Mouse (Mus musculus): ENCODE results near the gene Serhl. TPM values are rescaled to one million over a fixed set of nuclear protein-coding genes. Genes with fewer than 3 reads are reported as not detected.
A peak's percentile ranks its signal among the peaks of the same experiment; 100 is the strongest.

The Serhl gene
- polyA plus RNA-seq, 1 experiment from 2014 or later: 44.3 TPM

DNA sequence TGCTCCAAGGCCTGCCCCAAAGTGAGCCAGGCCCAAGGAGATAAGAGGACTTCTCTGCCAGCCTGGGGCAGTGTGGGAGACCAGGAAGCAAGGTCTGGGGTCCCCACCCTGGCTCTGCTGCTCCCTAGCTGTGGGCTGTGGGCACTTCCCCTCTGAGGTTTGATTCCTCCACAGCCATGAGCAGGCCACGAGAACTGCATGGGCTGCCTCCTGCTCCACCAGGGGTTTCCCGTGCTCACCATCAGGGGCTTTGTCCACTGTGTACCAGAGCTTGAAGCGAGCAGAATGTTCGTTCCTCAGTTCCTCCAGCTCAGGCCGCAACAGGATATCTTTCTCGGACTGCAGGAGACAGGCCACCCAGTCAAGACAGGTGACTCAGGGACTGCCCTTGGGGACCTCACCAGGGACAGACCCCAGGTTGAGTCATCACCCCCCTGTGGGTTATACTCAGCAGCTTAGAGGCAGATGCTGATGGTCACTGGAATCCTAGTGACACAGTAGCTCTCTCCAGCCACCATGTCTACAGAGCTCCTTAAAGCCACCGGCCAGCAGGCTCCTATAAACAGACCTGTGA lies 69.4 kb downstream of the Serhl start:
- Histone ChIP-seq H3K27me3 (no peaks in the 10 kb centered on the region), H3K9ac (no peak overlapping the region), H3K27ac (no peak overlapping the region), H3K4me1 (peaks cover 9% of the 10 kb centered on the region), H3K4me3 (no peak overlapping the region), H3K4me2 (replicated peaks) (no peak overlapping the region), H3K36me3 (peaks cover 61% of the 10 kb centered on the region), H3K9me3 (replicated peaks) (0 out of 2 replicates have a peak, but pooled peaks cover 4% of the 10 kb centered on the region)
- WGBS: 89% methylated on average over 7 of the region's 7 CpGs
- no peak for ATAC-seq (ENCODE audit: low FRiP score)

DNA sequence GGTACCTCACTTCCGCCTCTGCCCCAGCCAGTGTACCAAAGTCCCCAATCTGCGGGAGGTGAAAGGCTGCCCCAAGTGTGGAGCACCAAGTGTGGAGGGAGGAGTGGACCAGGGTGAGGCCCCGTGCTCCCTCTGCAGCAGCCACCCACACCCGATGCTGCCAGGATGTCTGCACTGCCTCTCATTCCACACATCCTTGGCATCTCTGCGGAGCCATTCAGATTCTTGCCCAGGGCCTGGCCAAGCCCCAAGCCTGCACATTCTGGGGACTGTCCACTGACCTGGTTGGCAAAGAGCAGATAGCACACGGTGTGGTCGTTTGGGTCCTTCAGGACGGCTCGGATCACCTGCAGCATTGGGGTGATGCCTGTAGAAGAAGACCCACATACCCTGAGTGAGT lies 70.5 kb downstream of the Serhl start:
- Histone ChIP-seq H3K9me3 (replicated peaks) (0 out of 2 replicates have a peak, but pooled peaks cover 4% of the 10 kb centered on the region), H3K27me3 (no peaks in the 10 kb centered on the region), H3K36me3 (peaks cover 53% of the 10 kb centered on the region), H3K4me3 (no peak overlapping the region), H3K4me2 (replicated peaks) (no peak overlapping the region), H3K27ac (no peak overlapping the region), H3K9ac (no peak overlapping the region), H3K4me1 (peaks cover 9% of the 10 kb centered on the region)
- ATAC-seq (ENCODE audit: low FRiP score): no peak
- 93% methylated on average over 9 of the region's 9 CpGs for WGBS

DNA sequence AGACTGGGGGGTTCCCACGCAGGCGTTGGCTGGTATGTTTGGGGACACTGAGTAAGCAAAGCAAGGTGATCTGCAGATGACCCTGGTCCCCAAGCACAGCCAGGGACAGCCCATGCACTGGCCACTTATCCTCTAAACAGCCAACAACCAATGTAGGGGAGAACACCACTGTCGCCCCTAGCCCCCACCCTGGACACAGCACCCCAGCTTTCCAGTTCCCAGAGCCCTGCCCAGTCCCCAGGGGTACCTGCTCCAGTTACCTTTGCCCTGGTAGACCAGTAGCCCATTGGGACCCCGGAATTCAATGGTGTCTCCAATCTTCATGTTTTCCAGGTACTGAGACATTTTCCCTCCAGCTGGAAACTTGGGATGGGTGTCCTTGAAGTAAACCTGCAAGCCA lies 71.3 kb downstream of the Serhl start:
- H3K36me3 ChIP-seq: peaks cover 58% of the 10 kb centered on the region
- 92% methylated on average over 4 of the region's 4 CpGs for WGBS

DNA sequence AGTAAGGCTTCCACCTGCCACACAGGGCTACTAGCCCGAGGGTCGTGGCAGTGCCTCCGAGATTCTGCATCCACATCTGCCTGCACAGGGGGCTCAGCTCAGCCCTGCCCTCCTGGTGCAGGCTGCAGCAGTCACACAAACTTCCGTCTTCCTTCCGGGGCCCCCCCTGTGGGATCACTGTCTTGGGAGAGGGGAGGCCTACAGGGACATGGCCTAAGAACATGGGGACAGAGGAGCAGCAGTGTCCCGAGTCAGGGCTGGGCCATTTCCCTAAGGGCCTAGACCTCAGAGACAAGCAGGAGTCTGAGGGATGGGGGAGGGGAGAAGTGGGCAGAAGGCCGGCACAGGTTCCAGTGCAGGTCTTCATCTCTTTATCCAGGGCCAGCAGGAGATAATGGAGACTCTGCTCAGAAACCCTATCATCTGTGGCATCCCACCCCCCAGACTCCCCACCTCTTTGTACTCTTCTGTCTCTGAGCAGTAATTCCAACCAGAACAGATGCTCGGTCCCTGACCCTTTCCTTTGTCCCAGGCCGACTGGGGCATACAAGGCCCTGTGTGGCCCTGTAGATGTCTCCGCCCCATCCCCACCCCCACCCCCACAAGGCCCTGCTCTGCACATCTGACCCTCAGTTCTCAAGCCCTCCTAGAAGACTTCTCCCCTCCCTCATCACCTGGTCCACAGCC lies 71.9 kb downstream of the Serhl start:
- H3K9ac ChIP-seq: peak overlapping the region; percentile 24; the same call in 1 of the 2 replicates

More for the DNA sequence above, 71.3 kb downstream of the Serhl start:
- no peak overlapping the region for H3K4me2 ChIP-seq (replicated peaks)
- no peak overlapping the region for H3K9ac ChIP-seq
- ATAC-seq (ENCODE audit: low FRiP score): no peak
- no peaks in the 10 kb centered on the region for H3K27me3 ChIP-seq
- no peak overlapping the region for H3K27ac ChIP-seq
- peaks cover 9% of the 10 kb centered on the region for H3K4me1 ChIP-seq
- no peak overlapping the region for H3K4me3 ChIP-seq
- 0 out of 2 replicates have a peak, but pooled peaks cover 4% of the 10 kb centered on the region for H3K9me3 ChIP-seq (replicated peaks)

DNA sequence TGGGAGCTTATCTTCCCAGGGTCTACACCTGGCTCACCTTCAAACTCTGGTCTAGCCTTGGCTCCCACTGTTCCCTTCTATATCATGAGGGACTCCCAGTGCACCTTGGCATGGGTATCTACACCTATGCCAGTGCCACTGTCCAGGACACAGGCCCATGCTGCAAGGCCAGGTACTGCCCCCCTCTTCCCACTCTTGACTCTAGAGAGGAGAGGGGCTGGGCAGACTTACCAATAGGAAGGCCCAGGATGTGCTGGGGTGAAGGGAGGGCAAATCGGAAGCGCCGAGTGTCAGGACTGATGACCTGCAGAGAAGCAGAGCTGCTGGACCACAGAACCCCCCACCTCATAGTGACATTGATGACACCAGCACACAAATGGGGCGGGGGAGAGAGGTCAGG lies 72.7 kb downstream of the Serhl start:
- ATAC-seq (ENCODE audit: low FRiP score): no peak
- H3K4me2 ChIP-seq (replicated peaks): no peak overlapping the region
- 89% methylated on average over 4 of the region's 4 CpGs for WGBS
- H3K4me1 ChIP-seq: peaks cover 9% of the 10 kb centered on the region
- H3K36me3 ChIP-seq: peaks cover 55% of the 10 kb centered on the region
- H3K4me3 ChIP-seq: no peak overlapping the region
- H3K27me3 ChIP-seq: no peaks in the 10 kb centered on the region
- no peak overlapping the region for H3K27ac ChIP-seq
- H3K9ac ChIP-seq: no peak overlapping the region
- 0 out of 2 replicates have a peak, but pooled peaks cover 4% of the 10 kb centered on the region for H3K9me3 ChIP-seq (replicated peaks)

More for the DNA sequence above, 71.9 kb downstream of the Serhl start:
- 0 out of 2 replicates have a peak, but pooled peaks cover 4% of the 10 kb centered on the region for H3K9me3 ChIP-seq (replicated peaks)
- no peak overlapping the region for H3K4me2 ChIP-seq (replicated peaks)
- peaks cover 56% of the 10 kb centered on the region for H3K36me3 ChIP-seq
- H3K4me3 ChIP-seq: no peak overlapping the region
- ATAC-seq (ENCODE audit: low FRiP score): no peak
- no peaks in the 10 kb centered on the region for H3K27me3 ChIP-seq
- peak overlapping the region; percentile 8; the same call in 1 of the 2 replicates for H3K27ac ChIP-seq
- peaks cover 9% of the 10 kb centered on the region for H3K4me1 ChIP-seq
- 24% methylated on average over 10 of the region's 10 CpGs for WGBS

DNA sequence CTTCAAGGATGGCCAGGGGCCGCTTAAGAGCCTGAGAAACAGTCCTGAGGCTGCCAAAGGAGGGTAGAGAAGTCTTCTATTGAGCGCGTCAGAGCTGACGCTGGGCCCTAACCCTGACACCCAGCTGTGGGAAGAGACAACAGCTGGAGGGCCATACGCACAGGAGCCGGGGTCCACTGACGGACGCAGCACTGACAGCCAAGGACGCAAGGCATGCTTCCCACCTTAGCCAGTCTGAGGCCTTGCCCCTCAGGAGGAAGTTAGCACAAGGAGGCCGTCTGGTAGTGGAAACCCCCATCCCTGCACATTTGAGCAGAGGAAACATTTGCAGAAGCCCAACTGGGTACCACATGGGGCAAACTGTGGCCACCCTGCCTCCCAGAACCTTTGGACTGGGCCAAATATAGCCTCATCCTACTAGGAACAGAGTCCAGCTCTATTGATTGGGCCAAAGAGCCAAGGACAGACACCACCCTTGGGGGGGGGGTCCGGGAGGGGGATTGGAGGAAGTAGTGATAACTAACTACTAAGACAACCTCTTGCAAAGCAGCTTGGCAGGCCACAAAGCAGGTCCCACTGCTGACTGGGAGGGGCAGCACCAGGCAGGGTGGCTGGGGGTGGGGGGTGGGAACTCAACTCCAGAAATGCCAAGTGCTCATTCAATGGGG lies 73.6 kb downstream of the Serhl start:
- H3K9ac ChIP-seq: no peak overlapping the region
- 88% methylated on average over 11 of the region's 11 CpGs for WGBS
- no peaks in the 10 kb centered on the region for H3K27me3 ChIP-seq
- H3K9me3 ChIP-seq (replicated peaks): 0 out of 2 replicates have a peak, but pooled peaks cover 4% of the 10 kb centered on the region
- H3K4me2 ChIP-seq (replicated peaks): no peak overlapping the region
- no peak overlapping the region for H3K27ac ChIP-seq
- H3K4me1 ChIP-seq: peaks cover 9% of the 10 kb centered on the region
- H3K4me3 ChIP-seq: no peak overlapping the region
- H3K36me3 ChIP-seq: peaks cover 45% of the 10 kb centered on the region
- ATAC-seq (ENCODE audit: low FRiP score): no peak

DNA sequence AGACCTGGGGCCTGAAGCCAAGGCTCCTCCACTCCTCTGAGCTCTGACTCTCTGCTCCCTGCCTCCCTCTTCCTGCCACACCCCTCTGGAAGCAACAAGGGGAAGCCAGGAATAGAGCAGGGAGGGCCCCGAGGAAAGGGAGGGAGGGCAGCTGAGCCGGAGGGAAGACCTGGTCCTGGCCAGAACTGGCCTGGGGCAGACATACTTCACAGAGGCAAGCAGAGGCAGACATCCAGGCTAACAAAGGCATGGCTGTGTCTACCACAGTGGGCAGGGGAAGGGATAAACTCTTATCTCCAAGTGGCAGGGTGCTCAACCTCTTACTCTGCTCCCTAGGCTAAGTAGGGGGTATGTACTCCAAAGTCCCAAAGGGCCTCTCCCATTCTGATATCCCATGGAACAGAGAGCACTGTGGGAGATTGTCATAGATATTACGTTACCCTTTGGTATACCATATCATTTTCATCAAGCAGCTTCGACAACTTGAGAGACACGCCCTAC lies 75.7 kb downstream of the Serhl start:
- Histone ChIP-seq H3K4me1 (peaks cover 16% of the 10 kb centered on the region), H3K4me2 (replicated peaks) (no peak overlapping the region), H3K4me3 (no peak overlapping the region), H3K9me3 (replicated peaks) (no peaks in the 10 kb centered on the region), H3K27ac (no peak overlapping the region), H3K9ac (no peak overlapping the region), H3K27me3 (no peaks in the 10 kb centered on the region), H3K36me3 (peaks cover 24% of the 10 kb centered on the region)
- ATAC-seq (ENCODE audit: low FRiP score): no peak
- WGBS: 86% methylated on average over 5 of the region's 5 CpGs

DNA sequence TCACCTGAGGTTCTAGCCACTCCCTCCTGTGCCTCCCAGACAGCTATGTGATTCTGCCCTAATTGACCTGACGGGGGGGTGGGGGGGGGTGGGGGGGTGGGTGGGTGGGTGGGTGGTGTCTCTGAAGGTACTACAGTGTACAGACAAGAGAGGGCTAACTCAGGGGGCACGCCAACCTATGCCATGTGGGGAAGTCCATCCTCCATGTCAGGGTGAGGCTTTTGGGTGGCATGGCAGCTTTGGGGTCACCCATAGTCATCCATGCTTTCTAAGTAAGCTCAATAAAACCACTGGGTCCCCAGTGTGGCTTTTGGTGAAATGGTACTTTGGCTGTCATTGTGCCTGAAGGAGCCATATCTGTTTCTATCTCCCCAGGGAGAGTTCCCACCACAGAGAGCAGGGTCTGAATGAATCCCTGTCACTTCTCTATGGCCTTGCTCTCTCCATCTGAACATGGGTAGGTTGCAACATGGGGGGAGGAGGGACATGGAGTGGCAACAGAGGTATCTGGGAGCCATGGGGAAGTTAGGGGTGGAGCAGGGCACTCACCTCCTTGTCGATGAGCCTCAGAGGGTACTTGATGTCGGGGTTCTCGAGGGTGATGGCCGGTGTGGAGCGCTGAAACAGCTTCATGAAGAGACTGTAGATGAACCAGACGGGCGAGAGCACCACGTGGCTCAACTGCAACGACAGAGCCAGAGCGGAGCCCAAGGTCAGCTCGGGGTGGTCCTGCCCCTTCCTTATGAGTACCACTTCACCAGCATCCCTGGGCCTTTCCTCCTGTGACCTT lies 76.4 kb downstream of the Serhl start:
- no peaks in the 10 kb centered on the region for H3K27me3 ChIP-seq
- WGBS: 96% methylated on average over 13 of the region's 13 CpGs
- H3K4me1 ChIP-seq: peaks cover 23% of the 10 kb centered on the region

More for the DNA sequence above, 76.4 kb downstream of the Serhl start:
- no peaks in the 10 kb centered on the region for H3K9me3 ChIP-seq (replicated peaks)
- H3K27ac ChIP-seq: no peak overlapping the region
- H3K9ac ChIP-seq: no peak overlapping the region
- H3K4me2 ChIP-seq (replicated peaks): no peak overlapping the region
- peaks cover 18% of the 10 kb centered on the region; the same call in 1 of the 2 replicates for H3K36me3 ChIP-seq
- H3K4me3 ChIP-seq: no peak overlapping the region
- ATAC-seq (ENCODE audit: low FRiP score): no peak

Other genes starting within 250 kb of the Serhl start
- 12.4 and 14.0 TPM in 2 replicates for gene Tcf20, start 101.6 kb upstream of the Serhl start, polyA plus RNA-seq (2016; fragmentation: Nextera tagmentation; extraction: Ambion mirVana)
- 1.9 and 2.2 TPM in 2 replicates for gene Nfam1, start 56.2 kb upstream of the Serhl start, polyA plus RNA-seq (2016; fragmentation: Nextera tagmentation; extraction: Ambion mirVana)
- gene Rrp7a, start 33.3 kb downstream of the Serhl start, polyA plus RNA-seq (2016; fragmentation: Nextera tagmentation; extraction: Ambion mirVana): 64.5 and 74.1 TPM in 2 replicates
- gene Poldip3, start 59.9 kb downstream of the Serhl start, polyA plus RNA-seq (2016; fragmentation: Nextera tagmentation; extraction: Ambion mirVana): 163 and 168 TPM in 2 replicates
- 148 and 154 TPM in 2 replicates for gene Cyb5r3, start 83.1 kb downstream of the Serhl start, polyA plus RNA-seq (2016; fragmentation: Nextera tagmentation; extraction: Ambion mirVana)
- gene A4galt, start 162.3 kb downstream of the Serhl start, polyA plus RNA-seq (2016; fragmentation: Nextera tagmentation; extraction: Ambion mirVana): 2.0 and 2.2 TPM in 2 replicates

Measured in hindbrain, embryonic 12.5 days (tissue).